Mouse (Mus musculus) neutrophil, adult 59 days (primary cell): ENCODE results near the gene Atp1b4. TPM values are rescaled to one million over a fixed set of nuclear protein-coding genes. Genes with fewer than 3 reads are reported as not detected.

Source experiments
- total RNA-seq, 2 experiments: library from RNA; stranded (reverse); gene quantifications; 1 replicate in 1 of 2; 2 replicates in 1 of 2; pipeline ENCODE4 v1.2.4; 2023

Gene Atp1b4
- total RNA-seq: not detected

DNA sequence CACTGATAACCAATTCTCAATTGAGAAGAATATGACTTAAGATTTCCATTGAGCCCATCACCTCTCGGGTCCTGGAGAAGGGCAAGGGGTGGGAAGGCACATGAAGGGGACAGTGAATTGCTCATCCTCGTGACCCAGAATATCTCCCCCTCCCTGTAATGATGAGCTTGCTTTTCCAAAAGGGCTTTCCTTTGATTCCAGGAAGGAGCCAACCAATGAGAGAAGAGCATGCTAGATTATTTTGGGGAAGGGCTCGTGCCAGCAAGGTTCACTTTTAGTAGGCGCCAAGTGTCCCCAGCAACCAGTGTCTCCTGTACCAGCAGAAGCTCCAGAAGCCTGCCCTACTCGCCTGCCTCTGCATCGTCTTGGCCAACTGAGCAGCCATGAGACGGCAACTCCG, at the start of gene Atp1b4:
TSS of gene Atp1b4 (plus strand) at position 301 of the 400 bp plus-strand sequence.

Other genes starting within 250 kb of the Atp1b4 start
- not detected for gene Rhox10, start 249.7 kb upstream of the Atp1b4 start, total RNA-seq
- not detected for gene Rhox11, start 231.0 kb upstream of the Atp1b4 start, total RNA-seq
- not detected for gene Rhox12, start 205.3 kb upstream of the Atp1b4 start, total RNA-seq
- not detected for gene Rhox13, start 195.0 kb upstream of the Atp1b4 start, total RNA-seq
- gene Zbtb33, start 126.4 kb upstream of the Atp1b4 start, total RNA-seq: 10 to 100 TPM; 20.5 to 21.0 TPM
- not detected for gene Tmem255a, start 63.7 kb upstream of the Atp1b4 start, total RNA-seq
- 100 to 1,000 TPM; 217 to 231 TPM for gene Lamp2, start 140.3 kb downstream of the Atp1b4 start, total RNA-seq